Mouse (Mus musculus) lung, embryonic 16.5 days (tissue): ENCODE results near the gene Aspg. TPM values are rescaled to one million over a fixed set of nuclear protein-coding genes. Genes with fewer than 3 reads are reported as not detected.
A peak's percentile ranks its signal among the peaks of the same experiment; 100 is the strongest.

Experiments used
- ATAC-seq: fragments of 200-750 bp; cut with Nextera tagmentation; 2 replicates; pipeline ENCODE4 v1.8.0; 2017; ENCODE audit warnings: low read depth, mild to moderate bottlenecking, moderate library complexity
- H3K27ac ChIP-seq: fragments of 300-500 bp; sonication (generic); 2 replicates; pipeline ENCODE4 v1.5.1; 2014; ENCODE audit warnings: mild to moderate bottlenecking, control low read depth, low read length
- H3K27me3 ChIP-seq: fragments of 300-500 bp; sonication (generic); 2 replicates; pipeline ENCODE4 v1.6.1; 2014; ENCODE audit warnings: low read depth, low read length, mixed read lengths; ENCODE audit not compliant: control insufficient read depth, insufficient read depth
- H3K36me3 ChIP-seq: fragments of 300-500 bp; sonication (generic); 2 replicates; pipeline ENCODE4 v1.6.1; 2014; ENCODE audit warnings: low read length; ENCODE audit not compliant: control insufficient read depth, insufficient read depth
- H3K4me1 ChIP-seq: fragments of 300-500 bp; sonication (generic); replicated peaks from 2 replicates; pipeline ENCODE4 v1.6.1; 2014; ENCODE audit warnings: low read length, mixed read lengths; ENCODE audit not compliant: control insufficient read depth, insufficient read depth
- H3K4me2 ChIP-seq: fragments of 300-500 bp; sonication (generic); 2 replicates; pipeline ENCODE4 v1.6.1; 2014; ENCODE audit warnings: low read depth, low read length, control low read depth
- H3K4me3 ChIP-seq: fragments of 300-500 bp; sonication (generic); 2 replicates; pipeline ENCODE4 v1.5.1; 2014; ENCODE audit warnings: mild to moderate bottlenecking, low read length, control low read depth
- H3K9ac ChIP-seq: fragments of 300-500 bp; sonication (generic); 2 replicates; pipeline ENCODE4 v1.6.1; 2014; ENCODE audit warnings: low read length, control low read depth
- H3K9me3 ChIP-seq: fragments of 300-500 bp; sonication (generic); 2 replicates; pipeline ENCODE4 v1.6.1; 2016; ENCODE audit warnings: low read length; ENCODE audit not compliant: control insufficient read depth
- WGBS: fragments of 180-500 bp; shearing (Covaris S2); extraction: QIAGEN DNeasy Blood & Tissue Kit; methylation state at CpG from one replicate; pipeline ENCODE4 v1.1.7; 2014; 5-methylcytosine and 5-hydroxymethylcytosine counted together
- polyA plus RNA-seq: library from polyadenylated mRNA; unstranded; fragments of >200 nt; fragmentation: Nextera tagmentation; extraction: Ambion mirVana; gene quantifications from 2 replicates; pipeline ENCODE4 v1.2.1, GENCODE M21; 2015

The Aspg gene
- polyA plus RNA-seq, 1 experiment from 2014 or later = 3.2 TPM

GRCm38 (mm10) chr12:112126931-112127635, 20.6 kb downstream of the Aspg start:
- Histone ChIP-seq H3K9me3 (no peaks in the 10 kb centered on the region), H3K4me1 (peaks cover 7% of the 10 kb centered on the region; the same call in 1 of the 2 replicates), H3K27ac (no peak overlapping the region), H3K27me3 (peaks cover 7% of the 10 kb centered on the region; the same call in 1 of the 2 replicates), H3K4me2 (no peak overlapping the region), H3K4me3 (no peak overlapping the region), H3K36me3 (no peaks in the 10 kb centered on the region), H3K9ac (no peak overlapping the region)
- ATAC-seq = no peak
- WGBS = 57% methylated on average over 14 of the region's 14 CpGs

- ATAC-seq = no peak
- H3K27ac ChIP-seq = no peak overlapping the region
- no peak overlapping the region for H3K4me3 ChIP-seq
- no peaks in the 10 kb centered on the region for H3K36me3 ChIP-seq
- WGBS = 86% methylated on average over 4 of the region's 4 CpGs
- H3K9ac ChIP-seq = no peak overlapping the region
- peaks cover 7% of the 10 kb centered on the region; the same call in 1 of the 2 replicates for H3K27me3 ChIP-seq
- no peak overlapping the region for H3K4me2 ChIP-seq
- H3K9me3 ChIP-seq = no peaks in the 10 kb centered on the region
- H3K4me1 ChIP-seq = peaks cover 7% of the 10 kb centered on the region; the same call in 1 of the 2 replicates
Measured at GRCm38 (mm10) chr12:112128526-112128925, 22.0 kb downstream of the Aspg start.

GRCm38 (mm10) chr12:112129300-112129856, 22.9 kb downstream of the Aspg start:
- ATAC-seq = no peak
- peaks cover 7% of the 10 kb centered on the region; the same call in 1 of the 2 replicates for H3K27me3 ChIP-seq
- 44% methylated on average over 6 of the region's 6 CpGs for WGBS
- 0 out of 2 replicates have a peak overlapping the region, but pooled peaks have one; percentile 92 for H3K4me2 ChIP-seq
- H3K4me1 ChIP-seq = peaks cover 7% of the 10 kb centered on the region; the same call in 1 of the 2 replicates
- H3K4me3 ChIP-seq = no peak overlapping the region
- no peaks in the 10 kb centered on the region for H3K9me3 ChIP-seq
- H3K27ac ChIP-seq = no peak overlapping the region
- no peaks in the 10 kb centered on the region for H3K36me3 ChIP-seq
- no peak overlapping the region for H3K9ac ChIP-seq

GRCm38 (mm10) chr12:112130161-112130860, 23.8 kb downstream of the Aspg start:
- Histone ChIP-seq H3K36me3 (no peaks in the 10 kb centered on the region), H3K9me3 (no peaks in the 10 kb centered on the region), H3K4me3 (peak overlapping the region; percentile 78), H3K9ac (peak overlapping the region; percentile 84), H3K4me1 (peaks cover 7% of the 10 kb centered on the region; the same call in 1 of the 2 replicates), H3K4me2 (peak overlapping the region; percentile 92), H3K27ac (peak overlapping the region; percentile 90), H3K27me3 (peaks cover 7% of the 10 kb centered on the region; the same call in 1 of the 2 replicates)
- under 1% methylated on average over 54 of the region's 79 CpGs for WGBS
- ATAC-seq = peak; percentile 86

GRCm38 (mm10) chr12:112130957-112131356, 24.5 kb downstream of the Aspg start:
- H3K9me3 ChIP-seq = no peaks in the 10 kb centered on the region
- H3K27ac ChIP-seq = peak overlapping the region; percentile 90
- peaks cover 7% of the 10 kb centered on the region; the same call in 1 of the 2 replicates for H3K4me1 ChIP-seq
- H3K4me2 ChIP-seq = peak overlapping the region; percentile 92
- WGBS = 8% methylated on average over 22 of the region's 32 CpGs
- H3K27me3 ChIP-seq = peaks cover 7% of the 10 kb centered on the region; the same call in 1 of the 2 replicates
- H3K9ac ChIP-seq = peak overlapping the region; percentile 84
- H3K36me3 ChIP-seq = no peaks in the 10 kb centered on the region
- peak; percentile 27; the same call in 1 of the 2 replicates for ATAC-seq
- H3K4me3 ChIP-seq = peak overlapping the region; percentile 78

- ATAC-seq = no peak
- WGBS = 6% methylated on average over 5 of the region's 5 CpGs
- Histone ChIP-seq H3K9me3 (no peaks in the 10 kb centered on the region), H3K27me3 (peaks cover 45% of the 10 kb centered on the region), H3K9ac (no peak overlapping the region), H3K27ac (no peak overlapping the region), H3K4me3 (no peak overlapping the region), H3K4me2 (no peak overlapping the region), H3K4me1 (peaks cover 6% of the 10 kb centered on the region), H3K36me3 (no peaks in the 10 kb centered on the region)
Measured at GRCm38 (mm10) chr12:112140231-112140630, 33.8 kb downstream of the Aspg start.

GRCm38 (mm10) chr12:112140745-112141144, 34.3 kb downstream of the Aspg start:
- Histone ChIP-seq H3K9ac (no peak overlapping the region), H3K27ac (no peak overlapping the region), H3K36me3 (no peaks in the 10 kb centered on the region), H3K4me2 (no peak overlapping the region), H3K4me3 (no peak overlapping the region), H3K4me1 (peaks cover 10% of the 10 kb centered on the region), H3K27me3 (peaks cover 47% of the 10 kb centered on the region), H3K9me3 (no peaks in the 10 kb centered on the region)
- WGBS = 57% methylated on average over 7 of the region's 7 CpGs
- no peak for ATAC-seq

- WGBS = 3% methylated on average over 6 of the region's 6 CpGs
- H3K9ac ChIP-seq = no peak overlapping the region
Measured at GRCm38 (mm10) chr12:112141300-112141699, 34.8 kb downstream of the Aspg start.

More at GRCm38 (mm10) chr12:112141300-112141699, 34.8 kb downstream of the Aspg start:
- Histone ChIP-seq H3K27ac (no peak overlapping the region), H3K4me2 (no peak overlapping the region), H3K4me3 (no peak overlapping the region), H3K36me3 (no peaks in the 10 kb centered on the region), H3K4me1 (peaks cover 16% of the 10 kb centered on the region), H3K9me3 (no peaks in the 10 kb centered on the region), H3K27me3 (peaks cover 53% of the 10 kb centered on the region)
- ATAC-seq = no peak
